Mouse (Mus musculus) embryonic facial prominence, embryonic 11.5 days (tissue): ENCODE data around the gene Fgfr3. TPM values are rescaled to one million over a fixed set of nuclear protein-coding genes. Genes with fewer than 3 reads are reported as not detected.

Experiments used
- ATAC-seq: fragments of 200-750 bp; cut with Nextera tagmentation; replicated peaks from 2 replicates; pipeline ENCODE4 v1.8.0; 2017; ENCODE audit warnings: low read depth; ENCODE audit not compliant: insufficient number of reproducible peaks, low FRiP score, low TSS enrichment
- DNase-seq: peaks from one replicate; pipeline ENCODE4 v3.0.0-alpha.2; 2015; ENCODE audit warnings: low spot score
- H3K27ac ChIP-seq: fragments of 300-500 bp; sonication (generic); replicated peaks from 2 replicates; pipeline ENCODE4 v1.5.1; 2014; ENCODE audit warnings: mild to moderate bottlenecking, low read depth, low read length, control low read depth
- H3K27me3 ChIP-seq: fragments of 300-500 bp; sonication (generic); 2 replicates; pipeline ENCODE4 v1.6.1; 2014; ENCODE audit warnings: mild to moderate bottlenecking, low read length, moderate library complexity, mixed read lengths; ENCODE audit not compliant: control insufficient read depth, insufficient read depth
- H3K36me3 ChIP-seq: fragments of 300-500 bp; sonication (generic); replicated peaks from 2 replicates; pipeline ENCODE4 v1.6.1; 2014; ENCODE audit warnings: low read depth, mild to moderate bottlenecking, low read length, moderate library complexity, mixed read lengths; ENCODE audit not compliant: control insufficient read depth, insufficient read depth
- H3K4me1 ChIP-seq: fragments of 300-500 bp; sonication (generic); 2 replicates; pipeline ENCODE4 v1.6.1; 2014; ENCODE audit warnings: low read length, mixed read lengths; ENCODE audit not compliant: control insufficient read depth, insufficient read depth
- H3K4me2 ChIP-seq: fragments of 300-500 bp; sonication (generic); 2 replicates; pipeline ENCODE4 v1.6.1; 2014; ENCODE audit warnings: low read depth, mild to moderate bottlenecking, control low read depth, low read length, moderate library complexity
- H3K4me3 ChIP-seq: fragments of 300-500 bp; sonication (generic); 2 replicates; pipeline ENCODE4 v1.5.1; 2014; ENCODE audit warnings: low read depth, low read length, control low read depth
- H3K9ac ChIP-seq: fragments of 300-500 bp; sonication (generic); replicated peaks from 2 replicates; pipeline ENCODE4 v1.6.1; 2014; ENCODE audit warnings: mild to moderate bottlenecking, control low read depth, low read length
- H3K9me3 ChIP-seq: fragments of 300-500 bp; sonication (generic); replicated peaks from 2 replicates; pipeline ENCODE4 v1.6.1; 2016; ENCODE audit warnings: mild to moderate bottlenecking, low read length, inconsistent platforms, mixed read lengths; ENCODE audit not compliant: control insufficient read depth
- WGBS: fragments of 180-500 bp; shearing (Covaris S2); extraction: QIAGEN DNeasy Blood & Tissue Kit; methylation state at CpG from one replicate; pipeline ENCODE4 v1.1.7; 2014; 5-methylcytosine and 5-hydroxymethylcytosine counted together
- polyA plus RNA-seq: library from polyadenylated mRNA; unstranded; fragments of >200 nt; fragmentation: Nextera tagmentation; extraction: Ambion mirVana; gene quantifications from 2 replicates; pipeline ENCODE4 v1.2.1, GENCODE M21; 2014

Fgfr3 gene
- polyA plus RNA-seq, 1 experiment from 2014 or later: 7.6 TPM

- Histone ChIP-seq H3K4me1 (no peaks in the 10 kb centered on the region; the same call in 1 of the 2 replicates), H3K27me3 (no peaks in the 10 kb centered on the region), H3K36me3 (no peaks in the 10 kb centered on the region), H3K4me2 (no peak overlapping the region), H3K4me3 (no peak overlapping the region), H3K9ac (no peak overlapping the region), H3K9me3 (no peaks in the 10 kb centered on the region), H3K27ac (no peak overlapping the region)
- DNase-seq (peak; percentile 77), ATAC-seq (peak; percentile 50; the same call in 1 of the 2 replicates)
- 54% methylated on average over 7 of the region's 7 CpGs for WGBS
Observed at GRCm38 (mm10) chr5:33683897-33684652, 37.4 kb upstream of the Fgfr3 start.

GRCm38 (mm10) chr5:33684932-33685331 lies 36.5 kb upstream of the Fgfr3 start:
- Histone ChIP-seq H3K36me3 (no peaks in the 10 kb centered on the region), H3K27me3 (no peaks in the 10 kb centered on the region), H3K4me3 (no peak overlapping the region), H3K9ac (no peak overlapping the region), H3K9me3 (no peaks in the 10 kb centered on the region), H3K27ac (no peak overlapping the region), H3K4me1 (no peaks in the 10 kb centered on the region; the same call in 1 of the 2 replicates), H3K4me2 (no peak overlapping the region)
- no peak for DNase-seq
- 90% methylated on average over 4 of the region's 4 CpGs for WGBS
- no peak for ATAC-seq

GRCm38 (mm10) chr5:33687142-33687541 lies 34.3 kb upstream of the Fgfr3 start:
- WGBS: 82% methylated on average over 4 of the region's 4 CpGs
- Histone ChIP-seq H3K27me3 (no peaks in the 10 kb centered on the region), H3K9me3 (no peaks in the 10 kb centered on the region)

GRCm38 (mm10) chr5:33688278-33689220 lies 32.9 kb upstream of the Fgfr3 start:
- no peak for ATAC-seq
- 56% methylated on average over 14 of the region's 14 CpGs for WGBS
- Histone ChIP-seq H3K4me3 (no peak overlapping the region), H3K9ac (peak overlapping the region; percentile 25), H3K27ac (no peak overlapping the region), H3K4me1 (peaks cover 7% of the 10 kb centered on the region; the same call in 1 of the 2 replicates), H3K4me2 (no peak overlapping the region), H3K36me3 (no peaks in the 10 kb centered on the region), H3K9me3 (no peaks in the 10 kb centered on the region), H3K27me3 (no peaks in the 10 kb centered on the region)
- no peak for DNase-seq

More at GRCm38 (mm10) chr5:33687142-33687541, 34.3 kb upstream of the Fgfr3 start:
- Histone ChIP-seq H3K4me2 (no peak overlapping the region), H3K36me3 (no peaks in the 10 kb centered on the region), H3K4me1 (peaks cover under 1% of the 10 kb centered on the region; the same call in 1 of the 2 replicates), H3K4me3 (no peak overlapping the region), H3K9ac (no peak overlapping the region), H3K27ac (no peak overlapping the region)
- DNase-seq: no peak
- ATAC-seq: no peak

- Histone ChIP-seq H3K27ac (no peak overlapping the region), H3K9me3 (no peaks in the 10 kb centered on the region), H3K9ac (peak overlapping the region; percentile 22; the same call in 1 of the 2 replicates), H3K4me2 (no peak overlapping the region), H3K4me1 (peaks cover 7% of the 10 kb centered on the region; the same call in 1 of the 2 replicates), H3K4me3 (no peak overlapping the region), H3K36me3 (no peaks in the 10 kb centered on the region), H3K27me3 (no peaks in the 10 kb centered on the region)
- DNase-seq (no peak), ATAC-seq (peak; percentile 41; the same call in 1 of the 2 replicates)
- WGBS: 51% methylated on average over 19 of the region's 20 CpGs
Observed at GRCm38 (mm10) chr5:33689221-33689844, 32.1 kb upstream of the Fgfr3 start.

GRCm38 (mm10) chr5:33689852-33690645 lies 31.4 kb upstream of the Fgfr3 start:
- Histone ChIP-seq H3K4me2 (no peak overlapping the region; the same call in 1 of the 2 replicates), H3K4me1 (peaks cover 7% of the 10 kb centered on the region; the same call in 1 of the 2 replicates), H3K9me3 (no peaks in the 10 kb centered on the region), H3K36me3 (no peaks in the 10 kb centered on the region), H3K9ac (no peak overlapping the region), H3K4me3 (no peak overlapping the region), H3K27ac (no peak overlapping the region), H3K27me3 (no peaks in the 10 kb centered on the region)
- WGBS: 87% methylated on average over 11 of the region's 11 CpGs
- 0 out of 2 replicates have a peak, but pooled peaks have one; percentile 2 for ATAC-seq
- DNase-seq: no peak

GRCm38 (mm10) chr5:33692393-33692792 lies 29.1 kb upstream of the Fgfr3 start:
- Histone ChIP-seq H3K9me3 (no peaks in the 10 kb centered on the region), H3K4me3 (no peak overlapping the region), H3K9ac (peak overlapping the region; percentile 46), H3K4me2 (peak overlapping the region; percentile 32), H3K27me3 (no peaks in the 10 kb centered on the region; the same call in 1 of the 2 replicates), H3K27ac (0 out of 2 replicates have a peak overlapping the region, but pooled peaks have one; percentile 39), H3K4me1 (peaks cover 11% of the 10 kb centered on the region; the same call in 1 of the 2 replicates), H3K36me3 (no peaks in the 10 kb centered on the region)
- DNase-seq (peak; percentile 74), ATAC-seq (no peak)
- WGBS: 1% methylated on average over 24 of the region's 24 CpGs
